Mouse (Mus musculus): Measurements from ENCODE around the gene Mdm2. TPM values are rescaled to one million over a fixed set of nuclear protein-coding genes. Genes with fewer than 3 reads are reported as not detected.

Mdm2 gene
- polyA plus RNA-seq, 1 experiment, result 39.2 TPM

DNA sequence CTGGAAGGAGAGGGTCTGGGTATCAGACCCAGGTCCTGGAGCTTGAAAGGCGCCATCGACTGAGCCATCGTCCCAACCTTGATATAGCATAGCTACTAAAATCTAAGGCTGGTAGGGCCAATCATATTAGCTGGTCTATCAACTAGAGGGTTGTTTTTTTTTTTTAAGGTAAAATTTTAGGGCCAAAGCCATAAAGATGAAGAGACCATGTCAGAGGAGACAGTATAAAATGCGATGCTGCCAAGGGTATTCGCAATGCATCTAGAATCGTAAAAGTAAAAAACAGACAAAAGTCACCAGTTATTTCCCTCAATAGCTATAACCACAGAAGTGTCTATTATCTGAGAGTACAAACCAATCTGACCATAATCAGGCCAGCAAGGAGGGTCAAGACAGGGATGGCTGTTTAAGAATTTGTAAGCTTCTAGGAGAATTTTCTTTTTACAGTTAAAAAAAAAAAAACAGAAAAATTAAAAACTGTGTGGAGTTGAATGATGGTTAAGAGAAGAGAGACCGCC lies 41.8 kb upstream of the Mdm2 start:
- H3K4me1 ChIP-seq (ENCODE audit: control insufficient read depth, insufficient read depth, insufficient read length, low read length), result no peaks in the 10 kb centered on the region
- peaks cover 32% of the 10 kb centered on the region for H3K36me3 ChIP-seq (ENCODE audit: control insufficient read depth, insufficient read depth, low read length)
- WGBS, result 95% methylated on average over 7 of the region's 7 CpGs
- H3K27me3 ChIP-seq (ENCODE audit: control insufficient read depth, insufficient read depth, low read length), result no peaks in the 10 kb centered on the region
- no peak for TF ChIP-seq POLR2A (IDR thresholded peaks at IDR 0.05; ENCODE audit: low read depth, low read length)
- no peak for TF ChIP-seq CTCF (IDR thresholded peaks at IDR 0.05; ENCODE audit: extremely low read depth, insufficient read length, insufficient replicate concordance, low read depth, low read length)
- H3K4me3 ChIP-seq (ENCODE audit: low read depth, low read length), result no peak overlapping the region
- H3K27ac ChIP-seq (ENCODE audit: insufficient read depth, low read depth, low read length), result no peak overlapping the region

DNA sequence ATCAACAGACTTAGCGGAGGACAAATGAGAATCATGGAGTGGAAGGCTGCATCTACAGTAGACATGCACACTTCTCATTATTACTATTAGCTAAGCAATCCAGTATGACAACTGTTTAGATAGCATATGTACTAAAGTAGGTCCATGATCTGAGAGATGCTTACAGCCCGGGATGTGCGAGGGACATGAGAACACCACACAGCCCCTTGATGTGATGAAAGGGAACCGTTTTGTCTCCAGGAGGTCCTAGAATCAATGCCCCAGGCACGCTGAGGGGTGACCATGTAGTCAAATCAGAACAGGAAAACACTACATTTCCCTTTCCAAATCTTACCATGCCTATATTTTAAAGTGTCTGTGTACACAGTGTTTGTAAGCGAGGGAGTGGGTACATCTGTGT lies 41.2 kb upstream of the Mdm2 start:
- peaks cover 28% of the 10 kb centered on the region for H3K36me3 ChIP-seq (ENCODE audit: control insufficient read depth, insufficient read depth, low read length)
- 98% methylated on average over 6 of the region's 6 CpGs for WGBS
- TF ChIP-seq POLR2A (IDR thresholded peaks at IDR 0.05; ENCODE audit: low read depth, low read length) (no peak), CTCF (IDR thresholded peaks at IDR 0.05; ENCODE audit: extremely low read depth, insufficient read length, insufficient replicate concordance, low read depth, low read length) (no peak)

DNA sequence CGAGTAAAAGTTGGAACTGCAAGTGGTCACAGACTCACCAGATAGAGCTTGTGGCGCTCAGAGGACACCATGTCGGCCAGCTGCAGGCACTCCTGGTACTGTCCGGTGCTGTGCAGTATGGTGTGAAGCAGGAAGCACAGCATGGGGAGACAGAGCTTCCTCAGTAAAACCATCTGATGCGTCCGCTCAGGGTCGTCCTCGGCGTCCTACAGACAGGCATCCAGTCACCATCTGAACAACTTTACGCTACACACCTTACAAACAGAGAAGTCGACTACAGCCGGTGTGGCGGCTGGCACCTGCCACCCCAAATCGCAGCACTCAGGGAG lies 40.7 kb upstream of the Mdm2 start:
- Histone ChIP-seq H3K36me3 (ENCODE audit: control insufficient read depth, insufficient read depth, low read length) (peaks cover 25% of the 10 kb centered on the region), H3K27me3 (ENCODE audit: control insufficient read depth, insufficient read depth, low read length) (no peaks in the 10 kb centered on the region), H3K4me1 (ENCODE audit: control insufficient read depth, insufficient read depth, insufficient read length, low read length) (no peaks in the 10 kb centered on the region), H3K27ac (ENCODE audit: insufficient read depth, low read depth, low read length) (no peak overlapping the region), H3K4me3 (ENCODE audit: low read depth, low read length) (no peak overlapping the region)
- TF ChIP-seq CTCF (IDR thresholded peaks at IDR 0.05; ENCODE audit: extremely low read depth, insufficient read length, insufficient replicate concordance, low read depth, low read length) (no peak), POLR2A (IDR thresholded peaks at IDR 0.05; ENCODE audit: low read depth, low read length) (no peak)
- 97% methylated on average over 14 of the region's 14 CpGs for WGBS

More for the DNA sequence above, 41.2 kb upstream of the Mdm2 start:
- Histone ChIP-seq H3K27me3 (ENCODE audit: control insufficient read depth, insufficient read depth, low read length) (no peaks in the 10 kb centered on the region), H3K4me1 (ENCODE audit: control insufficient read depth, insufficient read depth, insufficient read length, low read length) (no peaks in the 10 kb centered on the region), H3K4me3 (ENCODE audit: low read depth, low read length) (no peak overlapping the region), H3K27ac (ENCODE audit: insufficient read depth, low read depth, low read length) (no peak overlapping the region)

DNA sequence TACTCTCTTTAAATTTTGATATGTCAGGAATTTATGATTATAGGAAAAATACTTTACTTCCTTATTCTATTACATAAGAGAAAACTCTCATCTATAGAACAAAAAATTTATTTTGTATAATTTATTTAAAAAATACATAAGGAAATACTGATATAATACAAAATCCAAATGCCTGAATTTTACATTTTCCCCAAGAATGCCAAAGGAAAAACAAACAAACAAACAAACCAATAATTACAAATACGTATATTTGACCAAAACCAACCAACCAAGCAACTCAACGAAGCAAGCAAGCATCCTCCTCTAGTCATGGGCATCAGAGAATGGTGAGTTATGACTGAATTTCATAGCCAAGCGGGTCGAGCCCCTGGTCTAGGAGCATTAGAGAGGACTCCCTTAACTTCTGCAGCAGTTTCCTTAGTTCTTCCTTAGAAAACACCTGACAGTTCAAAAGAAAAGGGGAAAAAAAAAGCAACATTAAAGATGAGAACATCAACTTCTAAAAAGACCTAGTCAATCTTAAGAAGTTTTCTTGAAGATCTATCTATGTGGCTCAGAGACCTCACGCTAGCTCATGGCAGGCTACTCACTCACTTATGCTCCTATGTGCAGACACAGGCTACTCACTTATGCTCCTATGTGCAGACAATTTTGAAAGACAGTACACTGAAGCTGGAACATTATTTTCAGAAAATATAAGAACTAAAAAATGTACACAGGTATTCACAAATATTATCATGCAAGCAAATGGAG lies 40.1 kb upstream of the Mdm2 start:
- Histone ChIP-seq H3K4me1 (ENCODE audit: control insufficient read depth, insufficient read depth, insufficient read length, low read length) (no peaks in the 10 kb centered on the region), H3K27ac (ENCODE audit: insufficient read depth, low read depth, low read length) (no peak overlapping the region), H3K4me3 (ENCODE audit: low read depth, low read length) (no peak overlapping the region), H3K36me3 (ENCODE audit: control insufficient read depth, insufficient read depth, low read length) (peaks cover 25% of the 10 kb centered on the region), H3K27me3 (ENCODE audit: control insufficient read depth, insufficient read depth, low read length) (no peaks in the 10 kb centered on the region)
- WGBS, result 98% methylated on average over 5 of the region's 5 CpGs
- no peak for TF ChIP-seq CTCF (IDR thresholded peaks at IDR 0.05; ENCODE audit: extremely low read depth, insufficient read length, insufficient replicate concordance, low read depth, low read length)
- no peak for TF ChIP-seq POLR2A (IDR thresholded peaks at IDR 0.05; ENCODE audit: low read depth, low read length)

GRCm38 (mm10) chr10:117749787-117750343 lies 39.3 kb upstream of the Mdm2 start:
- no peak overlapping the region for H3K4me3 ChIP-seq (ENCODE audit: low read depth, low read length)
- no peak overlapping the region for H3K27ac ChIP-seq (ENCODE audit: insufficient read depth, low read depth, low read length)
- WGBS, result 94% methylated on average over 14 of the region's 14 CpGs
- H3K4me1 ChIP-seq (ENCODE audit: control insufficient read depth, insufficient read depth, insufficient read length, low read length), result no peaks in the 10 kb centered on the region
- TF ChIP-seq POLR2A (IDR thresholded peaks at IDR 0.05; ENCODE audit: low read depth, low read length) (no peak), CTCF (IDR thresholded peaks at IDR 0.05; ENCODE audit: extremely low read depth, insufficient read length, insufficient replicate concordance, low read depth, low read length) (no peak)
- H3K36me3 ChIP-seq (ENCODE audit: control insufficient read depth, insufficient read depth, low read length), result peaks cover 23% of the 10 kb centered on the region
- H3K27me3 ChIP-seq (ENCODE audit: control insufficient read depth, insufficient read depth, low read length), result no peaks in the 10 kb centered on the region

DNA sequence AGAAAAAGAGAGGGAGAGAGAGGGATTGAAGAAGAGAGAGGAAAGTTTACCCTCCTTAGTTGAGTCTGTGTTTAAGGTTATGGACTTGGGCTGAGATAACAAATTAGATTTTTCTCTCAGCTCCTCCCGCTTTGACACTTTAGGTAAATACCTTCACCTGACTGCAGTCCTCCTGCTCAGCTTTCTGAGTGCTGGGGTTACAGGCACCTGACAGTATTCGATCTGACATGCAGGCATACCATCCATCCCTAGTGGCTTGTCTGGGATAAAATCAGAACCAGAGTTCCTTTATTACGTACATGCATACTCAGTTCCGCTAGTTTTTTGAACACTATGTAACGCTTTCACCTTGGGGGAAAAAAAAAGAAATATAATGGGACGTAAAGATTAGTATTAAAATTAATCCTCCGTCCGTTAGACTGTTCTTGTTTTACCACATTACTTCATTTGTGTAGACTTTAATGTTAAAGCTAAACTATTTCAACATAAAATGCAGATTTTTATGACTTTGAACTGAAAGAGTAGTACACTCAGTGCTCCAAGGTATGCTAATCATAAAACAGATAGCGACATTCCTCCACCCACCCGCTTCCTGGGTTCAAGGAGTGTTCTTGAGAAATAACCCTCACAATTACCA lies 38.6 kb upstream of the Mdm2 start:
- 97% methylated on average over 10 of the region's 10 CpGs for WGBS
- Histone ChIP-seq H3K27me3 (ENCODE audit: control insufficient read depth, insufficient read depth, low read length) (no peaks in the 10 kb centered on the region), H3K36me3 (ENCODE audit: control insufficient read depth, insufficient read depth, low read length) (peaks cover 23% of the 10 kb centered on the region), H3K27ac (ENCODE audit: insufficient read depth, low read depth, low read length) (no peak overlapping the region), H3K4me1 (ENCODE audit: control insufficient read depth, insufficient read depth, insufficient read length, low read length) (no peaks in the 10 kb centered on the region), H3K4me3 (ENCODE audit: low read depth, low read length) (no peak overlapping the region)
- no peak for TF ChIP-seq CTCF (IDR thresholded peaks at IDR 0.05; ENCODE audit: extremely low read depth, insufficient read length, insufficient replicate concordance, low read depth, low read length)
- no peak for TF ChIP-seq POLR2A (IDR thresholded peaks at IDR 0.05; ENCODE audit: low read depth, low read length)
